Mouse (Mus musculus) mouse embryonic stem cell (cell line): ENCODE measurements around the gene Soga1.

ENCODE experiments used
- in situ Hi-C, 2 experiments: fragments of 300-500 bp; cut with MboI; formaldehyde crosslinking; loops; 1 replicate in 1 of 2; 3 replicates in 1 of 2; pipeline ENCODE4 v1.14.3; 2019 to 2020; ENCODE audit warnings: low sequenced_read_pairs in 2 of 2, low pct_unique_long_range_greater_than_20kb in 1 of 2, mixed read lengths in 1 of 2; ENCODE audit not compliant: unreplicated experiment in 1 of 2

Gene Soga1

DNA sequence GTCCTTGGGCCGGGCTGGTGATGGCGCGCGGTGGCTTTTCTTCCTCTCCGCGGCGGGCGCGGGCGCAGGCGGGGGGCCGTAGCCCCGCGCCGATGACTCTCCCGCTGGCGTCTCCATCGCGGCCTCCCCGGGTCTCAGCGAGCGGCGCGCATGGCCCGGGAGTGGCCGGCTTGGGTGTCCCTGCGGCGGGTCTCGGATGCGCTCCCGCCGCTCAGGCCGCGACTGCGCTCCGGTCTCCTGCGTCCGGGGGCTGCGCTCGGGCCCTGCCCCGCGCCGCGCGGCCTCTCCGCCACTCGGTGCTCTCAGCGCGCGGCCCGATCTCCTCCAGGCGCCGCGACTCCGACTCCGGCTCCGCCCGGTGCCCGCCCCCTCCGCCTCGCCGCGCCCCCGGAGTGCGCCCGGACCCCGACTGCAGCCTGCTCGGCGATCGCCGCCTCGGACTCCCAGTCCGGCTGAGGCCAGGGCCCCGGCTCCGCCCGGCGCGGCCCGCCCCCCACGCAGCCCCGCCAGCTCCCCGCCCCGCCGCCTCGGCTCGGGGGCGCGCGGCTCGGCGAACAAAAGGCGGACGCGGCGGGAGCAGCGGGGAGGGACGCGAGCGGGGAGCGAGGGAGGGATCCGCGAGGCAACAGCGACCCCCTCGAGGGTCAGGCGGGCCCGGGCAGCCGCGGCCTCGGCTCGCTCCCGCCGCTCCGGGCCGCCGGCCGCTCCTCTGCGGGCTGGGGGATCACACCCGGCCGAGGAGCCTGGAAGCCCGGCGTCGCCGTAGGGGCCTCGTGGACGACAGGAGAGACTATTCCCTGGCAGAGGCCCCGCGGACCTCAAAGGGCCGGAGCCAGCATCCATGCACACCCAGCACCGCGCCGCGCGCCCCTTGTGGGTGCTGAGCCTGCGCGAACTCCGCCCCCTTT is at the start of gene Soga1:
TSS of gene Soga1 (minus strand) at position 462 of the 908 bp plus-strand sequence.
- in situ Hi-C loops, result no loop called here

DNA sequence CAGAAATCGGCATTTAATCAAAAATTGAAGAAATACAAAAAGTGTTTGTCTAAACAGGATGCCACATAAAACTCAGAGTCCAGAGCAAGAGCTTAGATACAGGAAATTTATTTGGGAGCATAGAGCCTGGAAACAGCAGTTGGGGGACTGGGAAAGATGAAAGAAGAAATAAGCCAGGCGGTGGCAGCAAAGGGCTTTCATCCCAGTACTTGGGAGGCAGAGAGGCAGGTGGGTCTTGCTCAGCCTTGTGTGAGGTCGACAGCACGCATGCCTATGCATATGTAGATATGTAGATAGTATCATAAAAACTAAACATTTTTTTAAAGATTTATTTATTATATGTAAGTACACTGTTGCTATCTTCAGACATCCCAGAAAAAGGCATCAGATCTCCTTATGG is 49.0 kb upstream of the Soga1 start:
- in situ Hi-C loops, result no loop called here

DNA sequence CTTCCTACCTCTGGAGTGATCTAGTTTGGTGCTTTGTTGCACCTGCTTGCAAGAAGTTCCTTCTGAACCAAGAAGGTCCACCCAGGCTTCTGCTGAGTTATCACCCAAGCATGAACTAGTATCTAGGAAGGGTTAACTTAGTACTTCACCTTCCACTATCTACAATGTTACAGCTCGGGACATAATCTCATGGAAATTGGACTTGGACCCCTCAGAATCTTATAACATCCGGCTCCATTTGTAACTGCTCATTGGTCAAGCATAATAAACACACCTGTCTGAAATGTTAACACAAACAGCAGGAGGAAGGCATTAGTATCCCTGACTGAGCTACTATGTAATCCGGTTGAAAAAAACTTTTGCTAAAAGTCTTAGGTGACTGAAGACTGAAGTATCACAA is 48.3 kb upstream of the Soga1 start:
- in situ Hi-C loops, result no loop called here

DNA sequence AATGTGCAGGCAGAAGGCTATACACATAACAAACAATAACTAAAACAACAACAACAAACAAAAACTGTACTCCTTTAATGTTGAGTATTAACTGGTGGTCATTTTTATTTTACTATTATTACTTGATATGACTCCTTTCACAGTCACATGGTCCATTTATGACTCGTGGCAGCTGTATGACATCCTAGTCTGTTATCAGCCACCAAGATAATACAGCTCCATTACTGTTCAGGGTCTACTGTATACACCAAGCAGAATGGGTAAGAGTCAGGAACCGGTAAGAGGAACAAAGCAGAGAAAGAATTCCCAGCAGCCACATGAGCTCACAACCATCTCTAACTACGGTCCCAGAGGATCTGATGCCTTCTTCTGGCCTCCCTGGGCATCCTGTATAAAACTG is 46.2 kb upstream of the Soga1 start:
- in situ Hi-C loops, result no loop called here

DNA sequence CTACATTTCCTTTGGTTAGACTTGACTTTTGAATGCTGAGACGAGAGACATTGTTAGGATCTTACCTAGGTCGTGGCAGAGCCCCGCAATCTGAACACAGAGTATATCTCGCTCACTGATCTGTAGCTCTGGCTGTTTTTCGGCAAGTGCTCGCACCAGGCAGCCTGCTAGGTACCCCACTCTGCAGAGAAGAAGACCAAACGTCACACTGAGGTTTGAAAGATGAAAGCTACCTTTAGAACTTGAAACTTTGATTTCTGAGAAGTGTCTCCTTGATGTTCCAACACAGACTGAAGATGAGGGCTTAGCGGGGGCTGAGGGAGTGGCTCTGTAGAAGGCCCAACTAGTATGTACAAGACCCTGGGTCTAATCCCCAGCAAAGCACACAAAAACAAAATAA is 42.7 kb upstream of the Soga1 start:
- in situ Hi-C loops, result no loop called here

DNA sequence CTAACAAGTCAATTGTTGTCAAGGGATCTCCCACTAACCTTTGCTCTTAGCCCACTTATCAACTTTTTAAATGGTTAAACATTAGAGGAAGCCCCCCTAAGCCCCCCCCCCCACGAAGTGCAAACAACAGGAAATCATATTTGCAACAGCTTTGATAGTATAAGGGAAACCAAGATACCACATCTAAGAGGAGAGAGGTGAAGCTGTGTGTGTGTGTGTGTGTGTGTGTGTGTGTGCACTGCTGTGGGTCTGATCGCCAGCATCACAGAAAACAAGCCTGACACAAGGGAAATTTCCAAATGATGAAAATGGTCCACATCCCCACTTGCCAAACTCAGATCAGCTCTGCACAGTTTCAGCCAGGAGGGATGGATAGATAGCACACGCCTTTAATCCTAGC is 40.0 kb upstream of the Soga1 start:
- in situ Hi-C loops, result no loop called here

DNA sequence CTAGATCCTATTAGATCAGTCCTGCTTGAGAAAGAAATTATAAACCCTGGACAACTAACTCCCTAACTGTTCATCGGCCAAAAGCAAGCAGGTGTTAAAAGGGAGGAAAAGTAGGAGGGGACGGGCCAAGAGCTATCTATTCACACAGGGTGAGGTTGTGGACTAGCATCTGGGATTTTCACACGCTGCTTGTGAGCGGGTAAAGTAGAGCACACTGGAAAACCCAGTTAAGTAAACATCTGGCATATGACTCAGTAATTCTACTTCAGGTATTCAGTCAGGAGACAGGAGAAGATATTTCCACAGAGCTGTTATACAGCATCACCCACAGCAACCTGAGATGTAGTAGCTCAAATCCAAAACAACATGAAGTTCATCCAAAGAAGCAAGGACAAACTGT is 39.5 kb upstream of the Soga1 start:
- in situ Hi-C loops, result no loop called here

DNA sequence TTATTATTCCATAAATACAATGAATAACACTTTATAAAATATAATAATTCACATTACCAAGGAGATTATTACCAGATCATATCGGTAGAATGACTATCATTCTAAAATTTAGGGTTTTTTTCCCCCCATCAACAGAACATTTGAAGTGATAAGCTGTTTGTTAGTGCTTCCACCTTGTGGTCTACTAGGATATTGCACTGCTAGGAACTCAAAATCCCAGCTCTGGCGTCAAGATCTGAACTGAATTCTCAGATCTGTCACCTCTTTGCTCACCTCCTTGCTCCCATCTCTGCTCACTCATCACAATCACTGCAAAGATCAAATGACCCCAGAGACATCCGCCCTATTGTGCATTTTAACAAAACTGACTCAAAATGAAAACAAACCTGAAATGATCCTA is 37.9 kb upstream of the Soga1 start:
- in situ Hi-C loops, result no loop called here

DNA sequence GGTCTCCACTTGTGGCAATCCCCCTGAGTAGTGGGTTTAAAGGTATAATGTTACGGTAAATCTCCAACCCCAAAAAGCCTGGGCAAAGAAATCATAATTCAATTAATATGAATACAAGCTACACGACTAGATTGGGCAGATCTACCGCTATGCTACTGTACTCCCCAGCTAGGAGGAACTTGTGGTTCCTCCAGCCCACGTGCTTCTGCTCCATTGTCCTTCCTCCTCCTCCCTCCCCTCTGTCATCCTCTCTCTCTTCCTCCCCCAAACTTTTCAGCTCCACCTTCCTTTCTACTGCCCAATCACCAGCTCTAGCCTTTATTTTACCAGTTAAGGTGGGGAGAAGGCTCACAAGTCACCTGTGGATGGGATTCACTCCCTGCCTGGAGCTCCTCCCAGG is 29.2 kb upstream of the Soga1 start:
- in situ Hi-C loops, result no loop called here

DNA sequence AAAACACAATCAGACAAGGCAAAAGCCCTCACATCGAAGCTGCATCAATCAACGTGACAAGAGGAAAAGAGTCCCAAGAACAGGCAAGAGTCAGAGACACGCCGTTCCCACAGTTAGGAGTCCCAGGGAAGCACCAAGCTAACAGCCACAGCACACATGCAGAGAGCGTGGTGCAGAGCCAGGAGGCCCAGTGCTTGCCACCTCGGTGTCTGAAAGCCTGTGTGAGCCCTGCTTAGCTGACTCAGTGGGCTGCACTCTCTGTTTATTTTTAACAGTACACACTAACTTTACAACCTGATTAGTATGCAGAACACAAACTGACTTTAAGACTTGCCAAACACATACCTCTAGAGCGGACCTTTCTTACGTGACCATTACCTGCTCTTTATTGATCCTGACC is 25.4 kb upstream of the Soga1 start:
- in situ Hi-C loops, result no loop called here

DNA sequence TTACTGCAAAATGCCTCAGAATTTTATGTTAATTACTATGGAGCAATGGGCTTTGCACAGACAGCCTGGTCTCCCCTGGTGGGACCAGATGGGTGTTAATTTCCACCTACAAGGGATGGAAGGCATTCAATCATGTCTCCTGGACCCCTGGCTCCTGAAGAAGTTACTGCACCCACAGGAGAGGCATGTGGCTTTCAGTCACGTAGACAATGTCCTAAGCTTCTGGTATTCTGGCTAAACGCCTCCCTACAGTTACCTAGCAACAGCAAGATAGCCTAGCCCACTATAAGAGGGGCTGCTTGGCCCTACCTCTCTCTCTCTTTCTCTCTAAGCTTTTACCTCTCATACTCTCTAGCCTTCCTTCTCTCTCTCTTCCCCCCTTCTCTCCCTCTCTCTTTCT is 23.2 kb upstream of the Soga1 start:
- in situ Hi-C loops, result no loop called here

DNA sequence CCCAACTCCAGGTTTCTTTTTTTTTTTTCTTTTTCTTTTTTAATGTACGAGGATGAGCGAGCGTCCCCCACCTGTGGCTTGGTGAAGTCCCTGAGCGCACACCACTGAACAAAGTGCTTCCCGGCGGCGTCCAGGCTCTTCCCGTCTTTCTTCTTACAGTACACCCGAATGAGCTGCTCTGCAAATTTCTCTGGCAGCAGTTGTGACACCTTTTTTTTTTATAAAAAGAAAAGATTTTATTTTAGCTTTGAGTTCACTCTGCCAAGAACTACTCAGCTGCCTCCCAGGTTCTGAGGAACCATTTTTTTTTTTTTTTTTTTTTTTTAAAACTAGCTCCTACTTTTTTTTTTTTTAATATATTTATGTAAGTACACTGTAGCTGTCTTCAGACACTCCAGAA is 22.6 kb upstream of the Soga1 start:
- in situ Hi-C loops, result no loop called here

DNA sequence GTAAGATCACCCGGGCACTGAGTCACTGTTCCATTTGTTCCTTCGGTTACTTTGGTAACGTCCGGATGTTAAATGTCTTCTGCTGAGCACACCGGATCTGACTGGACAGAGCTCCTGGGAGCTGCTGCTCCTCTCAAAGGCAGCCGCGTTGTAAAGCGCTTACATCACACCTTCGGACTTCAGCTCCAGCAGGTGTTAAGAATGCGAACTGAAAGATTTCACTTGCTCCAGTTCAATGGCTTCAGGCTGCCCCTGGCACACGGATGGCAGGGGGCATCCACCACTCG is 21.2 kb upstream of the Soga1 start:
- in situ Hi-C loops, result no loop called here

DNA sequence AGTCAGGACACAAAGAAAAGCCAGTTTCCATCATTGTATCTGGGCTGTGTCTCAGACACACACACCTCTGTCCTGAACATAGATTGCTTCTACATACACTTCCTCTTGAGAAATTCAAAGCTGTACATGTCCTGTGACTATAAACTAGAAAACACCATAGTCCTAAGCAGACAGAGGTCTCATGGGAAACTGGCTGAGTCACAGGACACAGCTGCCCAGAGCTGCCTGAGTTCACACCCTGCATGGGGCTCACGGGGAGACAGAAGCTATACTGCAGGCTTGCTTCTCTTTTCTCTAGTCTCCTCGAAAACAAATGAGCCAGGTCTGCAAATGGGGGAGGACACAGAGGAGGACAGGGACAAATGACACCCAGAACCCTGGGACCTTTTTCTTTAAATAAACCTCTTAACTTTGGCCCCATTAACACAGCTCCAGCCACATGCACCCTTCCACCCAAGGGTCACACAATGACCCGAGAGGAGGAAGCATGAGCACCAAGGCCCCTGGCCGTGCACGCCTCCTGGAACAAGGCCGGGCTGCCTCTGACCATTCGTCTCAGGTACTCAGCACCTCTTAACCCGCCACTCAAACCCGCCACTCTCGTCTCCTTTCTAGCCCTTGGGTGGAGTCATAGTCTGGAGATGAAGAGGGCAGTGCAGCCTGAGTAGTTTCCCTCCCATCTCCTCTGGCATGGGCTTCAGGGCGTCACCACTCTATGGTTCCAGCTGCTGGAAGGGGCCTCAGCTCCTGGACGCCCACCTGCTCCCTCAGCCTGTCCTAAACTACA is 20.7 kb upstream of the Soga1 start:
- in situ Hi-C loops, result no loop called here

DNA sequence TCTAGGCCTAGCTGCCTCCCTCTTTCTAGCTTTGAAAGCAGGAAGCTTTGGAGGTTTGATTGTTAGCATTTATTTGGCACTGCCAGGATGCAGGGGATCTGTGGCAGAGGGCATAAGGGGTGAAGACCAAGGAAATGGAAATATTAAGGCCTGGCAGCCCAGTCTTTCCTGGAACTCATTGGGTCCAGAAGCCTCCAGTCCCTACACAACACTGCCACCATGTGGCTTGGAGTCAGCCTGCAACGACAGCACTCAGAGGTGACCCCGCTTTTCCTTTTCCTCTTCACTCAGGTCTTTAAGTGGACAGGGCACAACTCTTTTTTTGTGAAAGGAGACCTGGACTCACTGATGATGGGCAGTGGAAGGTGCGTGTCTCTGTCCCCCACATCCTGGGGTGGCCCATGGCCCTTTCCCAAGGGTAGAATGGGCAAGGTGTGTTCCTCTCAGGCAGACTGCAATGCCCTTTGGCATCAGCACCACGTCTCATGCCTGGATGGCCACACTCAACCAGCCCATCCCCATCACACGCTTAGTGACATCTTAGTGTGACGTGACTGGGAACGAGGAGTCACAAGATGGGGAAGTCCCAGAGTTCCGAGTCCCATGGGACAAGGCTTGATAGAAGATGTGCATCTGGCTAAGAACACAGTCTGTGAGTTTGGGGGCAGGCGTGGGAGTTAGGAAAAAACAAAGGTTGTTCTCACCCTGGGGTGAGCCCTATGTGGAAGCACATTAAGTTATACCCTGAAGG is 16.1 kb upstream of the Soga1 start:
- in situ Hi-C loops, result no loop called here

DNA sequence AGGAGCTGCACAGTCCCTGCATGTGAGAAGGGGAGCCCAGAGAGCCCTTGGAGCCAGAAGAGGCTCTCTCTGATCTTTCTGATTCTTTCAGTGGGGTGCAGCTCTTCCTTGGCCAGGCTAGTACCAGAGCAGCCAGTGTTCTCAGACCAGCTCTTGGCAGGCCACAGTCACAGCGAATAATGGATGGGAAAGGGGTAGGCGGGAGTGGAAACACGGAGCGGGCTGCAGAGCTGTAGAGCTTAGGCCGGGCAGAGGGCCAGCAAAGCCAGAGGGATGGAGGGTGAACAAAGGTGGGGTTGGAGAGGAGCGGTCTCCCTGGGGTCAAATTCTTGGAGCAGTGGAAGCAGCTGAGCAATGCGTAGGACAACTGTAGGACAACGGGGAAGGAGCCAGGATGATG is 13.0 kb upstream of the Soga1 start:
- in situ Hi-C loops, result no loop called here

DNA sequence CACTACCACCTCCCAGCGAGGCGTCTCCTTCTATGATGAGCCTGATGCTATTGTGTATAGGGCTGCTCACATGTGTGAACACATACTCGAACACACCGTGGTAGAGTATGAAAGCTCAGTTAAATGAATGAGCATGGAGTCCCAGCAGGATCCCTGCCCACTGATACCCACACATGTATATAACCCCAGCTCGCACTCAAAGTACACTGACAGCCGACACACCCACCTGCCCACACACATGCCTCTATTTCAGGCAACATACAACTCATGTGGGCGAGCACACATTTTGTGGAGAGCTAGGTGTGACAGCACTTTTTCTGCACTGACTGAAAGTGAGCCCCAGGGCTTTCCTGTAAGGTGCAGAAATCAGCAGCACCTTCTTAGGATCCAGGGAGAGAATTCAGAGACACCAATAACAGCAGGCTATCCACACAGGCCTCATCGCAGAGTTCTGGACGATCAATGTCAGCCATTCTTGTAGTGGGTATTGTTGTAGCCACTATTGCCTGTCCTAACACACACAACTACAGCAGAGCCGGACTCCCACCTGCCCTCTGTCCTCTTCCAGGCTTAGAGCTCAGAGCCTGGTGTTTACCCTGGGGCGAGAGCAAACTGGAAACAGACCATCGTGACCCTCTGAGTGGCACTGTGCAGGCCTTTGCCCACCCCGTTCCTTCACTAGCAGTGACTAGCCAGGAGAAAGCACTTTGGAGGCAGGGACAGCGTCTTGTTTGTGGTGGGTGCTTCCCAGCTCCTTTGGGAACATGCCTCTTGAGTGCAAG is 8.7 kb upstream of the Soga1 start:
- in situ Hi-C loops, result no loop called here

DNA sequence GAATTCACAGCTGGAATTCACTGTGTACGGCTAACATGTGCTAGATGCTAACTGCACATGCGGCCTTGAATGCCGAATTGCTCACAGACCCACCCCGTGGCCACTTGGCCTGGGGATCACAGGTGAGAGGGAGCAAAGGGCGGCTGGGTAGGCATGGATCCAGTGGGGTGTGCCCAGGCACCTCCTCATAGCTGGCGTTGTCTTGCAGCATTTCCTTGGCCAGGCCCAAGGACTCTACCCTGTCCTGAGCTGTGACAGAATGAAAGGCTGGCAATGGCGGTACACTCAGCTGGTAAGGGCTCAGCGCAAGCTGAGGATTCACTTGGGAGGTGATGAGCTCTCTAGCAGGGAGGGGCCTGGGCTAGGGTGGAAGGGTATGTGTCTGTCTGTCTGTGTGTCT is 7.7 kb upstream of the Soga1 start, which contains the start of gene Tldc2:
TSS of gene Tldc2 (plus strand) at position 260 of the 400 bp plus-strand sequence.
- in situ Hi-C loops, result no loop called here
